Mouse (Mus musculus): Measurements from ENCODE around the gene Klf4.

- TF ChIP-seq TAL1 (IDR thresholded peaks at IDR 0.05; ENCODE audit: low read length): no peak
- no peak for TF ChIP-seq GATA1 (IDR thresholded peaks at IDR 0.05; ENCODE audit: low read length)
These were observed 1.6 kb upstream of the Klf4 start for GRCm38 (mm10) chr4:55533803-55534254.

Measured in erythroblast, embryonic 14.5 days (primary cell).